In the genomic region with DNA sequence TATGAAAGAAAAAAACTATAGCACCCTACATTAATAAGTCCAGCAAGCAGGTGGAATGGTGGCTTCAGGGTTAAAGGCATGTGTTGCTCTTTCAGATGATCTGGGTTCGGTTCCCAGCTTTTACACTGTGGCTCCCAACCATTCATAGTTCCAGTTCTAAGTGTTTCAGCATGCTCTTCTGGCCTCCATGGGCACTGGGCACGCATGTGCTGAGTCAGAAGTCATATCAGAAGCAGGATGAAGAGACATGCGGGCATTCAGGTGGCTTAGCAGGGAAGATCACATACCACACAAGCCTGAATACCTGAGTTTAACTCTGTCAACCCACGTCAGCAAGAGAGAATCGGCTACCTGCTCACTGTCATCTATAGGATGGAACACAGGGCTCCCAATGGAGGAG, we compare ENCODE assay signal across 12 mouse cellular contexts. TPM values are rescaled to one million over a fixed set of nuclear protein-coding genes. Genes with fewer than 3 reads are reported as not detected.
"Had no signal": no experiment of that assay in that cellular context is flagged by ENCODE, and none has a peak within 500 bp of the region (broad histone marks: within the 10 kb centered on the region; RNA-seq: fewer than 3 reads in every experiment).

No protein-coding gene starts in this region.

- H3K27me3 ChIP-seq: hindbrain, embryonic 15.5 days; neural tube, embryonic 15.5 days had no signal

- H3K4me3 ChIP-seq: hindbrain, embryonic 15.5 days; left cerebral cortex, adult 2 months; limb, embryonic 10.5 days; myocyte; neural tube, embryonic 15.5 days had no signal

- H3K9me3 ChIP-seq: hindbrain, embryonic 15.5 days; limb, embryonic 10.5 days; neural tube, embryonic 15.5 days had no signal

- DNase-seq: lung, adult 2 months; lung, postnatal 36 days; midbrain, embryonic 14.5 days had no signal

- H3K27ac ChIP-seq: hindbrain, embryonic 15.5 days; left cerebral cortex, adult 2 months; limb, embryonic 10.5 days; liver, embryonic 14.5 days; neural tube, embryonic 15.5 days; stomach, postnatal 0 days had no signal

- ATAC-seq: intestine, embryonic 16.5 days had no signal

- H3K36me3 ChIP-seq: hindbrain, embryonic 15.5 days; limb, embryonic 10.5 days; neural tube, embryonic 15.5 days had no signal

- H3K4me2 ChIP-seq: hindbrain, embryonic 15.5 days; neural tube, embryonic 15.5 days had no signal

- H3K9ac ChIP-seq: hindbrain, embryonic 15.5 days; liver, embryonic 14.5 days; neural tube, embryonic 15.5 days had no signal

- H3K4me1 ChIP-seq: hindbrain, embryonic 15.5 days; neural tube, embryonic 15.5 days had no signal

RNA-seq across cellular contexts. Expression of gene Slc16a12, which starts 28.1 kb away (rescaled TPM):
- total RNA-seq: megakaryocyte progenitor cell, adult 5-6 weeks had no signal
